Mouse (Mus musculus): Measurements from ENCODE around the gene Rai14.

- TF ChIP-seq CTCF (IDR thresholded peaks at IDR 0.05 in 2 of 3, conservative IDR thresholded peaks at IDR 0.05 in 1 of 3; ENCODE audit: control insufficient read depth in 1 of 3, insufficient read depth in 1 of 3, low read depth in 2 of 3, low read length in 3 of 3, poor library complexity in 1 of 3, severe bottlenecking in 1 of 3) (no peak), POLR2A (IDR thresholded peaks at IDR 0.05; ENCODE audit: control insufficient read depth in 1 of 2, insufficient read depth in 1 of 2, low read depth in 1 of 2, low read length in 2 of 2, poor library complexity in 1 of 2) (no peak), MAX (IDR thresholded peaks at IDR 0.05; ENCODE audit: low read length) (no peak), ELF1 (IDR thresholded peaks at IDR 0.05; ENCODE audit: low read depth, low read length) (no peak), RCOR1 (IDR thresholded peaks at IDR 0.05; ENCODE audit: low read depth, low read length) (no peak), TBP (IDR thresholded peaks at IDR 0.05; ENCODE audit: low read depth, low read length) (no peak), TAL1 (IDR thresholded peaks at IDR 0.05; ENCODE audit: low read length) (no peak), TCF12 (IDR thresholded peaks at IDR 0.05; ENCODE audit: low read depth, low read length) (no peak)
Measured at GRCm38 (mm10) chr15:10609107-10609506, 105.3 kb downstream of the Rai14 start.

Measured in MEL (cell line).